Mouse (Mus musculus) mammary gland, adult 2 months (tissue): ENCODE data around the gene Csdc2. TPM values are rescaled to one million over a fixed set of nuclear protein-coding genes. Genes with fewer than 3 reads are reported as not detected.

ENCODE experiments used
- polyA plus RNA-seq: library from polyadenylated mRNA; depleted of rRNA; stranded (reverse); fragments of >200 nt; gene quantifications from 2 replicates; pipeline ENCODE4 v1.2.3, GENCODE M21; 2012; ENCODE audit warnings: low replicate concordance; rRNA removed

Gene Csdc2
- 5.1 and 6.6 TPM in 2 replicates for polyA plus RNA-seq

GRCm38 (mm10) chr15:81936679-81937078, at the start of gene Csdc2:
Csdc2 (plus strand) TSS chr15:81936759.

GRCm38 (mm10) chr15:81925760-81926445, 10.7 kb upstream of the Csdc2 start, which contains the start of gene Polr3h:
Polr3h (minus strand) TSS chr15:81926240.

GRCm38 (mm10) chr15:81960171-81961077, 23.9 kb downstream of the Csdc2 start, which contains the start of gene Pmm1:
Pmm1 (minus strand) TSS chr15:81960930.

GRCm38 (mm10) chr15:81980321-81980720, 43.8 kb downstream of the Csdc2 start, which contains the start of gene 1700029P11Rik:
1700029P11Rik (plus strand) TSS chr15:81980540.

GRCm38 (mm10) chr15:81987646-81988045, 51.1 kb downstream of the Csdc2 start, which contains the start of gene Xrcc6:
Xrcc6 (plus strand) TSS chr15:81987835.

Other genes starting within 250 kb of the Csdc2 start
- gene Chadl, start 239.5 kb upstream of the Csdc2 start, polyA plus RNA-seq: 7.0 and 23.5 TPM in 2 replicates
- 33.6 and 43.6 TPM in 2 replicates for gene Zc3h7b, start 191.7 kb upstream of the Csdc2 start, polyA plus RNA-seq
- gene Rangap1, start 191.2 kb upstream of the Csdc2 start, polyA plus RNA-seq: 27.1 TPM in 2 replicates
- 44.7 and 88.0 TPM in 2 replicates for gene Tef, start 134.3 kb upstream of the Csdc2 start, polyA plus RNA-seq
- 40.9 and 55.8 TPM in 2 replicates for gene Tob2, start 78.0 kb upstream of the Csdc2 start, polyA plus RNA-seq
- 22.5 and 46.1 TPM in 2 replicates for gene Phf5a, start 64.8 kb upstream of the Csdc2 start, polyA plus RNA-seq
- 435 and 1,022 TPM in 2 replicates for gene Aco2, start 64.5 kb upstream of the Csdc2 start, polyA plus RNA-seq
- gene Polr3h, start 10.5 kb upstream of the Csdc2 start, polyA plus RNA-seq: 11.1 and 17.7 TPM in 2 replicates
- gene Pmm1, start 24.2 kb downstream of the Csdc2 start, polyA plus RNA-seq: 108 and 121 TPM in 2 replicates
- not detected in 2 replicates for gene 1700029P11Rik, start 43.8 kb downstream of the Csdc2 start, polyA plus RNA-seq
- gene Xrcc6, start 51.1 kb downstream of the Csdc2 start, polyA plus RNA-seq: 17.4 and 31.6 TPM in 2 replicates
- 37.3 and 44.9 TPM in 2 replicates for gene Desi1, start 97.1 kb downstream of the Csdc2 start, polyA plus RNA-seq
- gene Snu13, start 110.8 kb downstream of the Csdc2 start, polyA plus RNA-seq: 53.7 and 64.9 TPM in 2 replicates
- gene 4930407I10Rik, start 122.4 kb downstream of the Csdc2 start, polyA plus RNA-seq: not detected in 2 replicates
- 0.04 TPM in 1 of 2 replicates, not detected in the other for gene Mei1, start 133.2 kb downstream of the Csdc2 start, polyA plus RNA-seq
- 10.5 and 12.5 TPM in 2 replicates for gene Ccdc134, start 191.2 kb downstream of the Csdc2 start, polyA plus RNA-seq
- gene Srebf2, start 210.4 kb downstream of the Csdc2 start, polyA plus RNA-seq: 145 and 311 TPM in 2 replicates